13 mouse cellular contexts compared by ENCODE assay signal in genomic region chr11:35627815-35628214, GRCm38 (mm10).
DNase-seq lines count a peak whose midpoint lies in the region; ATAC-seq and TF ChIP-seq lines count a peak whose summit lies in the region.
"Had no signal": no experiment of that assay in that cellular context is flagged by ENCODE, and none has a peak within 500 bp of the region (broad histone marks: within the 10 kb centered on the region; RNA-seq: fewer than 3 reads in every experiment).

No protein-coding gene starts in this region.

- no peaks in the 10 kb centered on the region for H3K4me1 ChIP-seq in lung, adult 2 months (ENCODE audit: control insufficient read depth, insufficient read depth, low read length)

- no peak for TF ChIP-seq POLR2A in lung, adult 2 months (IDR thresholded peaks at IDR 0.05; ENCODE audit: borderline replicate concordance, extremely low read depth, low read depth, low read length)

- DNase-seq in gastrocnemius, adult 2 months: peak; percentile 39
- no peak for DNase-seq in gastrocnemius, postnatal 36 days
- DNase-seq in lung, postnatal 10 days: peak; percentile 39
- DNase-seq in lung, adult 2 months: no peak
- DNase-seq in cerebellum, adult 18-20 months: peak; percentile 58 to 64
- peak; percentile 10 for DNase-seq in skeletal muscle tissue, adult 2 months (ENCODE audit: low read depth, low spot score)
- DNase-seq in T-cell, adult 2 months (ENCODE audit: low spot score): no peak
- DNase-seq: gastrocnemius, postnatal 25 days; retina, postnatal 1 day; thymus, postnatal 25 days had no signal

- WGBS in lung, adult 2 months: 66% methylated on average over 3 of the region's 3 CpGs

- H3K27ac ChIP-seq in gastrocnemius, adult 2 months: no peak overlapping the region
- H3K27ac ChIP-seq: hindbrain, embryonic 14.5 days; limb, embryonic 13.5 days had no signal

- intact Hi-C loops in gastrocnemius, adult 2 months (cut with DNase I): no loop called here
- intact Hi-C loops in gastrocnemius, postnatal 36 days (cut with DNase I): no loop called here

- no peak overlapping the region for H3K4me3 ChIP-seq in gastrocnemius, adult 2 months
- no peak overlapping the region for H3K4me3 ChIP-seq in lung, adult 2 months (replicated peaks; ENCODE audit: extremely low read depth, low read depth, low read length)
- H3K4me3 ChIP-seq: limb, embryonic 13.5 days had no signal

- no peak for ATAC-seq in monocyte, adult 5-6 weeks (replicated peaks; ENCODE audit: insufficient number of reproducible peaks, low FRiP score, low TSS enrichment, poor library complexity, severe bottlenecking)

- TF ChIP-seq CTCF in gastrocnemius, adult 2 months (IDR thresholded peaks at IDR 0.05): no peak
- no peak for TF ChIP-seq CTCF in lung, adult 2 months (IDR thresholded peaks at IDR 0.05; ENCODE audit: insufficient read depth, low read length)

Comparison
In these comparisons a context has a peak if more than half of its experiments do, and no peak if none do; other contexts are left out.
1. DNase-seq: peak in gastrocnemius, adult 2 months (single experiment), lung, postnatal 10 days (single experiment), cerebellum, adult 18-20 months (2 of 2) and skeletal muscle tissue, adult 2 months (single experiment); none in gastrocnemius, postnatal 36 days (0 of 2), lung, adult 2 months (single experiment) and T-cell, adult 2 months (single experiment).